Mouse (Mus musculus): ENCODE measurements around the gene Dst.

Dst gene

DNA sequence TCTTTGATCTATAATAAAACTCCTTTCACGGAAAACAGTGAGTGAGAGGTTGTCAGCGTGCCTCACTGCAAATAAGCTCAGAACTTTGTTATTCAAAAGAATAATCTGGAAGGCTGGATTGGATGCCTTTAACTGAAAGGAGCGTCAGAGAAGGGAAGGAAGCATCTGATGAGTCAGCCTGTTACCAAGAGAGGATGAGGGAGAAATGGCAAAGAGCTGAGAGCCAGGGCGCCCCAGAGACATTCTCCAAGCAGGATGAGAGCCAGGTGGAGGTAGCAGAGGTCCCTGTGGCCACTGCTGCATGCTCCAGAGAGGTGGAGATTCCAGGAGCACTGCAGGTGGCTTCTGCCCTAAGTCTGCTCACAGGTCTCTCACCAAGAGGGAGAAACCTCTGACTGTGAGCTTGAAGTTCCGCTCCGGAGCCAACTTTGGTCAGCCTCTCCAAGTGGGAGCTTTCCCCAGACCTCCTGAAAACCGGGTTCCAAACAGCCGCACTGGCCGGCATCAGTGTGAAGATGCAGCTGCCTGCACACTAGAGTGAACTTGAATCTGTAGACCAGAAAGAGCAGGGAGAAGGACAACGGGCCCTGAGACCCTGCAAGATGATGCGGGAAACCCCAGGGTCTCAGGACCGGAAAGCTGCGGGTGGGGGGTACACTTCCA is 231.3 kb downstream of the Dst start:
- no peak for DNase-seq

DNA sequence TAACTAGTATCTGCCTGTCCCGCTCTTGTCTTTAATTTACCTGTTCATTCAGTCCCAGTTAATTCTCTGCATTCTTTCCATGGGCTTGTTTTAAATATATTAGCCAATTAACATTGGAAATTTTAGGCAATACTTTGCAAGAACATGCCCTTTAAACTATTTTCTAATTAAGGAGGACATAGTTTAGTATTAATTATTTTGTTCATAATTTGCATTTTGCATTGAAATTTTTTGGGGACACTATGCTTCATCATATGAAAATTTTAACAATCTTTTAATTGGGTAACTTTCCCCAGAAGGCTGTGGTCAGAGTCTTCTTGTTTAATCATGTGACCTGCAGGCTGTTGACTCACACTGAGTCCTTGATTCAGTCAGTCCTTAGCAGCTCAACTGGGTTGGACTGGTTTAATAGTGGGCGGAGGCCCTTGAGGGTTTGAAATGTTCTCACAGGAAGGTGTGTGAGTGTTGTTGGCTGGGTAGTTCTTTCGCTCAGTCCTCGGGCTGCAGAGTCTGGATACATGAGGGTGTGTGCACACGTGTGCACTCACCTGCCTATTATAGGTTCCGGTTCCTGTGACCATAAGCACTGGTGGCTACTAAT is 231.9 kb downstream of the Dst start:
- no peak for DNase-seq

DNA sequence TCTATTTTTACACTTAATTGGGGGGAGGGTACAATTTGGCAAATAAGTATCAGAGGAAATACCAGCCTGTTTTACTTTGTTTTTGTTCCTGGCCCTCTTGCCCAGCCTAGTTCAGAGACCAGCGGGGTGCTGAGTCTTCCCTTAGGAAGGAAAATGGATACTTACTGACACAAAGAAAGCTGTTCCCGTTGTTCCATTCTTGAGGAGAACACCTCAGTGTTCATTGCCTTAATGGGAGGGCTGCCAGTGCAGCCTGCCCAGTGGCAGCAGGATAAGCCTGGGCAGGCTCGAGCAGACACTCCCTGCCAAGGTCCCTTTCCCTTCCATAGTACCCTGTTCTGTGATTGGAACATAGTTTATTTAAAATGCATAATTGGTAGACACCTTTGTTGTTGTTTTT is 232.7 kb downstream of the Dst start:
- peak; percentile 69 for DNase-seq

GRCm38 (mm10) chr1:34142951-34143580 is 235.0 kb downstream of the Dst start:
- no peak for DNase-seq

- DNase-seq, result no peak
Measured at GRCm38 (mm10) chr1:34144826-34145225, 236.8 kb downstream of the Dst start.

DNA sequence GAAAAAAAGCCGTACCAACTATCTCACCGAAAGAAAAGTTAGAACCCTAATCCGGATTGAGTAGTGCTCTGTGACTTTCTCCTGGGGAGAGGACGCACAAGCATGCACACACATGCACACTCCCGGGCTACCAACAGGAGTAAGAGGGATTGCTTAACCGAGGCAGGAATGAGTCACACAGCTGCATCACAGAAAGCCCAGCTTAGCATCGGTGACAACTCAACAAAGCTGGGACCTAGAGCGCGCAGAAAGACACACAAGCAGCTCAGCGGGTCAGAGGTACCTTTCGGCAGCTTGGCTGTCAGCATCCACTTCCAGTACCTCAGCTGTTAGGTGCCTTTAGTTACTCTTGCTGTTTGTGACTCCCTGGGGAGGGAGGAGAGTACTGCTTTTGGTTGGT is 240.0 kb downstream of the Dst start:
- DNase-seq, result no peak

GRCm38 (mm10) chr1:34150416-34151093 is 242.5 kb downstream of the Dst start:
- no peak for DNase-seq

- DNase-seq, result no peak
Measured at GRCm38 (mm10) chr1:34152683-34153082, 244.7 kb downstream of the Dst start.

DNA sequence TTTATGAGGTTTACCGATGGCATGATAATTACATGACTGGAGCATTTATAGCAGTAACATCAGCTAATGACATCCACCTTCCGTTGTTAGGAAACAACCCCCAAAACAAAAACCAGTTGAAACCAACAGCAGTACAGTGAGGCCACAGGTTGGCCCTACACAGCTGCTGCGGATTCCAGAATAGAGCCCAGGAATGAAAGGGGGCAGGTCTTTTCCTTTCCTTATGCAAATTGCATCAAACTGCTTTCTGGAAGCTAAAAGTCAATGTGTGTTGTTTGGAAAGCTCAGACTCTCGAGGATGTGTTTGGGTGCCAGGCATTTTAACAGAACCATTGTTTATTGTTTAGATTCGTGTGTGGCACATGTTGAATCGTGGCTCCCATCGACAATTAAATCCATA is 248.0 kb downstream of the Dst start:
- DNase-seq, result no peak

DNA sequence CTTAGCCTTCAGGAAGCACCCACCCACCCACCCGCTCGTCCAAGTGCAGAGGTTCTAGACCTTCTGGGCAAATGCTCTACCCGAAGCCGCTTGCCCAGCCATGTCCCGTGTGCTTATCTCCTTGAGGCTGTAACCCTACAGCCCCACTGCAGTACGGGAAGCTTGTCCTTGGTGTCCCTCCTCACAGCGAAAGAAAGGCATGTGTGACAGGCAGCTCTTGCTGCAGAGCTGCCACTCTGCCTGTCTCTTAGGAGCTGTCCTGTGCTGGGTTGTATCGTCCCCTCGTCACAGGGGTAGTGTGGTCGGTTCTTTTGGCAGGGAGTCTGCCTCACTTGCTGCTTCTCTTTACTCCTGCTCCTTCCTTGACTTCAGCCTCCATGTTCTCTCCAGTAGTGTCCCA is 249.7 kb downstream of the Dst start:
- no peak for DNase-seq

DNA sequence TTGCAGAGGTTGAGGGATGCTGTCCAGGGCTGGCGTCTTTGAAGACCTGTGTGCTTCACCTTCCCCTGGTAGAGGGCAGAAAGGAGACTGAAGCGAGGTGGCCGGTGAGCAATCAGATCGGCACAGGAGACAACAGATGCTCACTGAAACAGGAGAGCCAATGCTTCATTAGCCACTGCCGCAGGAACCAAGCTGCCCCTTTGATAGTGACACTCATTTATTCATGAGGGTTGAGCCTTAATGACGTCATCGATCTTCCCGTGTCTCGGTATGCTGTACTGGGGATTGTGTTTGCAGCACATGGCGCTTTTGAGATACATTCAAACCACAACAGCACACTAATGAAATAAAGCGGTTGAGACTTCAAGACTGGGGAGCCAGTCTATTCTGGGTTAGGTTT is 250.8 kb downstream of the Dst start:
- no peak for DNase-seq

GRCm38 (mm10) chr1:34159898-34160297 is 251.9 kb downstream of the Dst start:
- DNase-seq, result no peak

DNA sequence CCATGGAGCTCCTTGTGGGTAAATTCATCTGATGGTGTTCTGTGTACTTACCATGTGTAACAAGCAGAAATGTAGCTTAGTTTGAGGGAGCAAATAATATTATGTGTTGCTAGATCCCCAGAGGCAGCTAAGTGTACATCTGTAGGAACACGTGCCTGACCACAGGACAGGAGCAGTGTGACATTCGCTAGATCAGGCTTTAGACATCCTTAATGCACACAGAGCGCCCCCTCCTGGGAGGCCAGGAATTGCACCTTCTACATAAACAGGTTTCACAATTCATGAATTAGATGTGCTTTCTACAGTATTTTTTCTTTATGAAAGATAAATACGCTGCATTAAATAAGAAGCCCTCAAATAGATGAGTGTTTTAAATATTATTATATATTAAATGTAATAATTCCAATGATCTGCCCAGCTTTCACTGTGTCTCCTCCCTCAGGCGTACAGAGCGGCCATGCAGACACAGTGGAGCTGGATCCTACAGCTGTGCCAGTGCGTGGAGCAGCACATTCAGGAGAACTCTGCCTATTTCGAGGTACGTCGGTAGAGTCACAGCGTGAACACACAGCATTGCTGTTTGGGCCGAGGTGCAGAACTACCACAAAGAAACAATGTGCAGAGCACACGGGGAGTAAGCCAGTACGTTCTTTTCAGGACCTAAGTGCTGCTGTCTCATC is 256.7 kb downstream of the Dst start:
- peak; percentile 73 for DNase-seq

DNA sequence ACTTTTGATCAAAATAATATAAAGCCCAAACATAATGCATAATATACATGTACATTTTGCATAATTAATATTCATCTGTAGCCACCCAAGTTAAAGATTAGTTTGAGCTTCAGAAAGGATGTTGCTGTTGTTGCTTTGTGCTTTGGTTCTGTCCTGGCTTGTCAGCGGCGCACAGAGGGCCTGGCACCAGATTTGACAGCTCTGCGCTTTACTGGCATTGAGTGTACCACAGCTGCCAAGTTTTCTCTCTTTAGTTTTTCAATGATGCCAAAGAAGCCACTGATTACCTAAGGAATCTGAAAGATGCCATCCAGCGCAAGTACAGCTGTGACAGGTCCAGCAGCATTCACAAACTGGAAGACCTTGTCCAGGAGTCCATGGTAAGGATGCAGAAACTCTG is 257.9 kb downstream of the Dst start:
- DNase-seq, result no peak

- peak; percentile 37 for DNase-seq
Measured at GRCm38 (mm10) chr1:34167151-34168057, 259.4 kb downstream of the Dst start.

DNA sequence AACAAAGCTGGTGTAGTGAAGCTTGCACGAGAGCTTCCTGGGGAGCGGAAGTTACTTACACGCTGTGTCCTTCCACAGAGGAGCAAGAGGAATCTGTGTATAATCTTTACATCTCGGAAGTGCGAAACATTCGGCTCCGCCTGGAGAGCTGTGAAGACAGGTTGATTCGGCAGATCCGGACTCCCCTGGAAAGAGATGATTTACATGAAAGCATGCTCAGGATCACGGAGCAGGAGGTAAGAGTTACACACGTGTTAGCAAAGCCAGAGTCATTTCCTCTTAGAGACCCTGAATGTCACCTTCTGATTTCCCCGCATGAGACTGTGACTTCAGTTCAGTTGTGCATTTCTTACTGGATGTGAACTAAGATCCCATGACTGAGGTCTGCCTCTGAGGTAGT is 261.1 kb downstream of the Dst start:
- DNase-seq, result no peak

- DNase-seq, result no peak
Measured at GRCm38 (mm10) chr1:34174517-34174916, 266.5 kb downstream of the Dst start.

GRCm38 (mm10) chr1:34174961-34175360 is 266.9 kb downstream of the Dst start:
- DNase-seq, result no peak

DNA sequence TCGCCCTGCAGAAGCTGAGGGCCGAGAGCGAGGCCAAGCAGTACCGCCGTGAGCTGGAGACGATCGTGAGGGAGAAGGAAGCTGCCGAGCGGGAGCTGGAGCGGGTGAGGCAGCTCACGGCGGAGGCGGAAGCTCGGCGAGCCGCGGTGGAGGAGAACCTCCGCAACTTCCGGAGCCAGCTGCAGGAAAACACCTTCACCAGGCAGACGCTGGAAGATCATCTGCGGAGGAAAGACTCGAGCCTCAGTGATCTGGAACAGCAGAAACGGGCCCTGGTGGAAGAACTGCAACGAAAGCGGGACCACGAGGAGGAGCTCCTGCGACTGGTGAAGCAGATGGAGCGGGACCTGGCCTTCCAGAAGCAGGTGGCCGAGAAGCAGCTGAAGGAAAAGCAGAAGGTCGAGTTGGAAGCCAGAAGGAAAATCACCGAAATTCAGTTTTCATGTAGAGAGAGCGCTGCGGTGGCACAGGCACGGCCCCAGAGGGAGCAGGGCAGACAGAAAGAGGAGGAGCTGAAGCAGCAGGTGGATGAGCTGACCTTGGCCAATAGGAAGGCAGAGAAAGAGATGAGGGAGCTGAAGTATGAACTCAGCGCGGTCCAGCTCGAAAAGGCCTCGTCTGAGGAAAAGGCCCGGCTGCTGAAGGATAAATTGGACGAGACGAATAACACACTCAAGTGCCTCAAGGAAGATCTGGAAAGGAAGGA is 270.1 kb downstream of the Dst start:
- peak; percentile 71 for DNase-seq

DNA sequence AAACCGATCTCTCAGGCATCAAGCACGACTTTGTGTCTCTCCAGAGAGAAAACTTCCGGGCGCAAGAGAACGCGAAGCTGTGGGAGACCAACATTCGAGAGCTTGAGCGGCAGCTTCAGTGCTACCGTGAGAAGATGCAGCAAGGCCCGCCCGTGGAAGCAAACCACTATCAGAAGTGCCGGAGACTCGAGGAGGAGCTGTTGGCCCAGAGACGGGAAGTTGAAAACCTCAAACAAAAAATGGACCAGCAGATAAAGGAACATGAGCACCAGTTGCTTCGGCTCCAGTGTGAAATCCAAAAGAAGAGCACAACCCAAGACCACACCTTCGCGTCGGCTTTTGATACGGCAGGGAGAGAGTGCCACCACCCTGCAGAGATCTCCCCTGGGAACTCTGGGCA is 271.7 kb downstream of the Dst start:
- DNase-seq, result no peak

- DNase-seq, result peak; percentile 92
Measured at GRCm38 (mm10) chr1:34182406-34183249, 274.6 kb downstream of the Dst start.
